Mouse (Mus musculus) ovary, postnatal 14 days (tissue): ENCODE results near the gene Git1.
A peak's percentile ranks its signal among the peaks of the same experiment; 100 is the strongest.

Experiments
- DNase-seq: peaks from one replicate; pipeline ENCODE4 v3.0.0; 2022; ENCODE audit warnings: low spot score

The Git1 gene

GRCm38 (mm10) chr11:77493512-77494343 is at the start of gene Git1:
Gene Git1 (plus strand): TSS chr11:77493562.
- DNase-seq = no peak

DNA sequence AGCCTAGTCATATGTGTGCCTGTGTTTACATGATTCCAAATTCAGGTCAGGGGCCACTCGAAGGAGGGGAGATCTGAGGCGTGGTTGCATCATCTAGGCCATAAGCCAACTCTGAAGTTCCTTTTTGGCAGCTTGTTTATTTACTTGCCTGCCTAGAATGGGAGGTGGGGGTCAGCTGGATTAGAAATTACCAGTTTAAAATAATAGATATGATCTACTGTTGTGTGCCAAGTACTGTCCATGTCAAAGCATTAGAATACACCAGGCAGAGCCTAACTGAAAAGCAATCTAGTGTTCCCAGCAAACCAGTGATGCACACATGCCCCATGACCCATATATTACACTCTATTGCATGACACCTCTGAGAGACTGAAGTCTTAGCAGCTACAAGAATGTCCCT is 48.4 kb upstream of the Git1 start:
- DNase-seq = no peak

DNA sequence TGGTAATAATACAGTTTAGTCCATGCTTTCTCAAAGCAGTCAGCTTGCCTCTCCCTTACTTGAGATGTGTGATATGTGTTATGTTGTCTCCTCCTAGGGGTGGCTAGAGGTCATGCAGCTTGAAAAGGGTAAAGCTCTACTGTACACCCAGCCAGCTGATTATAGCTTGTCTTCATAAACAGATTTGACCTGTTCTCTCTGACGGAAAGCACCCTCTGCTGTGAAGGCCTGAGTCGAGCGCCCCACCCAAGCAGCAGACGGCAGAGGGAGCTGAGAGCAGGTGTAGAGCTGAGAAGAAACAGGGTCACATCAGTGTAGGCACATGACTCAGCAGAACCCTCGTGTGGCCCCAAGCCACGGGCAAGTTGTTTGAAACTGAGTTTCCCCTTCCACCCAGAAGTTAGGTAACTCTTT is 46.7 kb upstream of the Git1 start:
- DNase-seq = no peak

- no peak for DNase-seq
These were observed 44.1 kb upstream of the Git1 start for GRCm38 (mm10) chr11:77449224-77449623.

DNA sequence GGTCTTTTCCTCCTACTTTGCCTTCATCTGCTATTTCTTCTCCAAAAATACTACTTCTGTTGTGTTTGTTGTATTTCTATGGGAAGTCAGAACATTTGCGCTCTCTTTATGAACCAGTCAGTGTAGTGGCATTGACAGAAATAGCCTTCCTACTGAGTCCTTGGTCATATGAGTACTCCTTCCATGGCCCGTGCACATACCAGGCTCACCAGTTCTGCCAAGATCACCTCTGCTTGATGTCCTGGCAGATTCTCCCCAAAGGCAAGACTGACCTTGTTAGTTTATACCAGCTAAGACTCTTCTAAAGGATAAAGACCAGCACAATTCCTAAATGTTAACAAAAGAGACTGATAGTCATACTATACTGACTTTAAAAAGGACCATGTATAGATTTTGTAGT is 41.7 kb upstream of the Git1 start:
- DNase-seq = no peak

DNA sequence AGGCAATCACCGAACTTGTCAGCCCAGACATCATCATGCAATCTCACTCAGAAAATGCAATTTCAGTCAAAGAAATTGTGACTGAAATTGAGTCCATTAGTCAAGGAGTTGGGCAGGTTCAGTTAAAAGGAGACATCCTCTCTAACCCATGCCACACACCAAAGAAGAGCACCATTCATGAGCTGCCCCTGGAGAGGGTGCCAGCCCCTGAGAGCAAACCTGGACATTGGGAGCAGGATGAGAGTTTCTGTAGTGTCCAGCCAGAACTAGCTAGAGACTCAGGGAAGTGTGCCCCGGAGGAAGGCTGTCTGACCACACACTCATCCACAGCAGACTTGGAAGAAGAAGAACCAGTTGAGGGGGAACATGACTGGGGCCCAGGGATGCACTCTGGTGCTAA is 40.0 kb upstream of the Git1 start:
- no peak for DNase-seq

GRCm38 (mm10) chr11:77455770-77456510 is 37.4 kb upstream of the Git1 start:
- no peak for DNase-seq

DNA sequence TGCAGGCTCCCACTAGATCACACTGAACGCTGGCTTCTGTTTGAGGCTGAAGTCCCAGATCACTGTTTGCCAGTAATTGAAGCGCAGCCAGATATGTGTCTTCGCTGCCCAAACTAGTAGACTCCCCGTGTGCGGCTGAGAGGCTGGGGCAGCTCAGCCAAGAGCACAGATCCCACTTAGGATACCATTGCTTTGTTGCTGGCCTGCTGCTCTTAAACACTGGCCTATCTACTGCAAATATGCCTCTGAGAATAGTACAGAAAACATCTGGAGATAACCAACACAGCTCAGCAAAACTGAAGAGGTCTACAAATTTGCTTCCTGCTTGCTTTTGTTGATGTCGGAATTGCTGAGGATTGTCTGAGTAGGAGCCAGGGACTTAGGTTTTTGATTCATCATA is 36.5 kb upstream of the Git1 start:
- DNase-seq = no peak

GRCm38 (mm10) chr11:77461856-77462255 is 31.5 kb upstream of the Git1 start:
- DNase-seq = no peak

DNA sequence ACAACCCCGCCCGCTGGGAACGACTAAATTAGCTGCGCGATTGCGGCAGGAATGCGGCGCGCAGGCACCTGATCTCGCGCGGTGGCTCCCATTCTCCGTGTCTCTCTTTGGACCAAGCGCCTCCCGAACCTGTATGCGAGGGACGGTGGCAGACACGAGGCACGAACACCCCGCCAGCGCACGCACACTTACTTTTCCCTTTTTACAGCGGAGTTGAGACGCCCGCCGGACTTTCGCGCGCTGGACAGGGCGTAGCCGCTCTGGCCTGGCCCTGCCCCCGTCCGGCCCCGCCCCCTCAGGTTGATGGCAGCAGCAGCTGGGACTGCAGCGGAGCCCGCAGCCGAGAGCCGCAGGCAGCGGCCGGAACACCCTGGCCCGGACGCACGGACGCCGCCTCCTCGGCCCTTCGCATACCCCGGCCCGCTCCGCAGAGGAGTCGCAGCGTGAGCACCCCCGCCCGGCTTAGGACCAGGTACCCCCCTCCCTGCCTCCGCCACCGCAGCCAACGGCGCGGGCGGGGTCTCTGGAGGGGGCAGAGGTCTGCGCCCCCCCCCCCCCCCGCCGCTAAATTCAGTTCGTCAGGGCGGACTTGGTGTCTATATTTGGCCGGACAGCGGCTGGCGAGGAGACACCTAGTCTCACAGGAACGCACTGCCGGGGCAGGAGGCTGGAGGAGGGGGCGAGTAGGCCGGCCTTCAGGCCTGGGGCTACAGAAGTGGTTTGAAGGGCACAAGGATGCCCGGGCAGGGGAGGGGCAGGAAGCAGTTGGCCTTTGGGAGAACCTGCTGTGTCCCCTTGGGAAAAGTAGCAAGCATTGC is 30.9 kb upstream of the Git1 start, which contains the start of gene Coro6:
Gene Coro6, plus strand, starts transcription at position 129 of the 818 bp plus-strand sequence.
- peak; percentile 37 for DNase-seq

GRCm38 (mm10) chr11:77463101-77463445 is 30.3 kb upstream of the Git1 start:
- DNase-seq = no peak

DNA sequence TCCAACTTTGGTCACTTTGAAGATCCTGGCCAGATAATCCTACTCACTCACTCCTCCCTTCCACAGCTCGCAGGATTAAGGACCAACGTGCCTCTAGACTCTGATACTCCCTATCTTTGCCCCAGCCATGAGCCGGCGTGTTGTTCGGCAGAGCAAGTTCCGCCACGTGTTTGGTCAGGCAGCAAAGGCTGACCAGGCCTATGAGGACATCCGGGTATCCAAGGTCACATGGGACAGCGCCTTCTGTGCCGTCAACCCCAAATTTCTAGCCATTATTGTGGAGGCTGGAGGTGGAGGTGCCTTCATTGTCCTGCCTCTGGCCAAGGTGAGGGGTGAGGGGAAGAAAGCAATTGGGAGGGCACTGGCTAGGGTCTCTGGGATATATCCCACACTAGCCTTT is 29.6 kb upstream of the Git1 start:
- no peak for DNase-seq

DNA sequence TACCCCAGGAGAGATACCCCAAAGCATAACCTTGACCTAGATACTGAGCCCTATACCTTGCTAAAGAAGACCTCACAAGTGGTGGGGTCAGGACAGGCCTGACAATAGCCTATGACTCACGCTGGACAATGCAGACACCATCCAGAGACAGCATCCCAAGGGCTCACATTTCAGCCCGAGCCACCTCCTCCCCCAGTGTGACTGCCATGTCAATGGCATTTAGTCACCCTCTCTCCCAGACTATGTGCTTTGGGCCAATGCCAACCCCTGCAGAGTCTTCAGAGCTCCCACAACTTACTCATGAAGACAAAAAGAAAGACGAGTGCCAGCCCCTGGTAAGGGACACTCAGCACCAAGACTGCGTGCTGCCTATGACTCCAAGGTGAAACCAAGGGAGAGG is 28.7 kb upstream of the Git1 start:
- DNase-seq = no peak

DNA sequence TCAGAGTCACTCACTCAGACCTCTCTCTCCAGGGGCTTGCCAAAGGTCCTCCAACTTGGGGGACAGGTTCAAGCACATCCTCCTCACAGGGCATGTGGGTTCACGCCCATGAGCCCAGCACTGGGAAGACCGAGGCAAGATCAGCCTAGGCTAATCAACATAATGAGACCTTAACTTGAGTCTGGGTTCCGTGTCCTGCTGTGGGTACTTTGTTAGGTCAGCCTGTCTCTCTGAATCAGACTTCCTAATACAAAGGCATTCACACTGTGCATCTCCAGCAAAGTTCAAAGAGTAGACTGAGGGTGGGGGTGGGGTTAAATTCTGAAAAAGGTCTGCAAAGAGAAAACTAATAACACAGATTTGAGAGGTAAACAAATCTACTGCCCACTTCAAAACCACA is 28.3 kb upstream of the Git1 start:
- no peak for DNase-seq

GRCm38 (mm10) chr11:77466544-77466943 is 26.8 kb upstream of the Git1 start:
- no peak for DNase-seq

GRCm38 (mm10) chr11:77467157-77467556 is 26.2 kb upstream of the Git1 start:
- peak; percentile 49 for DNase-seq

- DNase-seq = peak; percentile 61
These were observed 25.6 kb upstream of the Git1 start for GRCm38 (mm10) chr11:77467784-77468183.

- DNase-seq = no peak
These were observed 25.0 kb upstream of the Git1 start for GRCm38 (mm10) chr11:77468397-77468796.

- no peak for DNase-seq
These were observed 22.0 kb upstream of the Git1 start for GRCm38 (mm10) chr11:77471407-77471806.

DNA sequence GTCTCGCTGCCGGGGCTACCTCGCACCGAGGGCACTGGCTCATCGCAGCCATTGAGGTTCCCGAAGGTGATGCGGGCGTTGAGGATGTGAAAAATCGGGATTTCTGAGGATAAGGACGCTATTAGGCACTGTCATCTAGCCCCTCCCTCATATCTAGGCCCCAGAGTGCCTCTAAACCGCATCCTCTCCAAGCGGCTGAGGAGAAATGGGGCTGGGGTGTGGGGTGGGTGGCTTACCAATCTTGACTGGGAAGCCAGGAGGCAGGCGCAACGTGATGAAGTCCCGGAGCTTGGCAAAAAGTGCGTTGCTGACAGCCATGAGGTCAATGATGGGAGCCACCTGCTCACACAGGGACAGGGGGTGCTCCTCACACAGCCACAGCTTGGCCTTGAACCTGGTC is 20.6 kb upstream of the Git1 start:
- no peak for DNase-seq

GRCm38 (mm10) chr11:77476216-77476615 is 17.1 kb upstream of the Git1 start:
- DNase-seq = no peak

DNA sequence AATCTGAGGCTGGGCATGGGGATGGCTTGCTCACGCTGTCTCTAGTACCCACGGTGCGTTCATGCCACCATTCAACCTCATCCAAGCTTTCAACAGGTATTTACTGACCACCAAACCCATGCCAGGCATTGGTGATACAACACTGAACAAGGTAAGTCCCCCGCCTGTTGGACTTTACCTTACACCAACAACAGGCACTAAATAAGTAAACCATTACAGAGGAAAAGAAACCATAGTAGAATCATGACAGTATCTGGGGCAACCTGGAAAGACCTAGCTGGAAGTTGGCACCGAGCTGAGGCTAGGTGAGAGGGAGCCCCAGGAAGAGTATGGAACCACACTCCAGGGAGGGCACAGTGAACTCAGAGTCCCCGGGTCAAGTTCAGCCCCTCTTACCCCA is 16.5 kb upstream of the Git1 start:
- DNase-seq = no peak

DNA sequence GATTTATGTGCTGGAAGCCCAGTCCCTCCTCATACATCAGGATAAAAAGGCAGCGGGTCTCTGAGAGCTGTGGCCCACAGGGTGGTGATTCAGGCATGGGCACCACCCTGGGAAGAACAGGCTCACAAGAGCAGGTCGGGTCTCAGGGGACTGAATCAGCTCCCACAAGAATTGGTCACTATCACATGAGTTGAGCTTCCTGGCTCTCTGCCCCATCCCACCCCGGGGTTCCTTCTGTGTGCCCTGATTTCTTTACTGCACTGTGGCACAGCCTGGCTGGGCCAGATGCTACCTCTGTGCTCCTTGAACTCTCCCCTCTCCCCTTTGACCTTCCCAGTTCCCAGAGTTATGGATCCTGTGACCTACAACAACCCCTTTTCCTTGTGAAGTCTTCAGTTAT is 10.3 kb upstream of the Git1 start:
- DNase-seq = no peak
